8 mouse cellular contexts compared by ENCODE assay signal in the genomic region with DNA sequence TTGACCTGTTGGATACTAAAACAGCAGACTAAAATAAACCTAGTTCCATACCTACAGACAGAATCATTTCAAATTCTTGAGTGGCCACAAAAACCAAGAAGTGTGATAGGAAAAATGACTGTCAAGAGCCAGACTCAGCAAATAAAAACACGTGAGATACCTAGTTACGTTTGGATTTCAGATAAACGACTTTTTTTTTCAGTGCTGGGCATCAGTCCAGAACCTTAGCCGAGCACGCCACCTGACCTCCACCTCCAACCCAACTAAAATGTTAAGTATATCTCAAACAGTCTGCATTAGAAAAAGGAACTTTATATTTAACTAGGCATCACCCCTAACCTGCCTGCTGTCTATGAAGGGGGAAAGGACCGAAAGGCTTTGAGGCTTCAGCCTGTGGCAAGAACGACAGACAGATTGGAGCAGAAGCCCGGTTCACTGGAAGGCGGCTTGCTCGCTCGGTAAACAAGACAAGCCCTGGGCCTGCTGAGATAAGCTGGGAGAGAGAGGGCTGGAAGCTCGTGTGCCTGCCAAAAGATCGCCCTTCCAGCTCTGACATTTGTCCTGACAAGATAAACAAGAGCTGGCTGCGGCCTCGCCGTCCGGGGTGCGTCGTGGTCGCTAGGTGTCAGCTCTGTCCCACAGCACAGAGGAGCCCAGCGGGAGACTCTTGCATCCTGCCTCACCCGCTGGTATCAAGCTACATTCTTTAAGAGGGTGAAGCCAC. TPM values are rescaled to one million over a fixed set of nuclear protein-coding genes. Genes with fewer than 3 reads are reported as not detected.
DNase-seq lines count a peak whose midpoint lies in the region; ATAC-seq and TF ChIP-seq lines count a peak whose summit lies in the region.

No protein-coding gene starts in this region.

- H3K36me3 ChIP-seq in hindbrain, embryonic 16.5 days (ENCODE audit: control insufficient read depth, insufficient read depth, low read length) = no peaks in the 10 kb centered on the region

- DNase-seq in R1 (ENCODE audit: low read depth, low spot score) = peak; percentile 76
- DNase-seq in cerebellum, postnatal 36 days = peak; percentile 85 to 87
- DNase-seq in gastrocnemius, adult 18-20 months (ENCODE audit: low spot score) = peak; percentile 86
- DNase-seq in left cerebral cortex, adult 2 months (ENCODE audit: extremely low spot score in 1 of 2, low spot score in 2 of 2) = peak; percentile 42 to 44
- DNase-seq in right cerebral cortex, adult 18-20 months = peak; percentile 67
- peak; percentile 35 for DNase-seq in urinary bladder, postnatal 10 days (ENCODE audit: low spot score)

- peak; percentile 66 for TF ChIP-seq CTCF in left cerebral cortex, adult 2 months (IDR thresholded peaks at IDR 0.05)

- intact Hi-C loops in left cerebral cortex, adult 2 months (cut with DNase I) = loop anchor here (5.0 kb wide), 1 partner anchor 135 kb away; a partner anchor contains a TSS

- peak overlapping the region; percentile 5; the same call in 1 of the 2 replicates for H3K9ac ChIP-seq in hindbrain, embryonic 16.5 days (ENCODE audit: low read depth, low read length)

- peak overlapping the region; percentile 54 for H3K4me2 ChIP-seq in hindbrain, embryonic 16.5 days (ENCODE audit: low read length)

- no peaks in the 10 kb centered on the region for H3K27me3 ChIP-seq in hindbrain, embryonic 16.5 days (replicated peaks; ENCODE audit: control insufficient read depth, insufficient read depth, low read length)

- WGBS in hindbrain, embryonic 16.5 days = 16% methylated on average over 22 of the region's 22 CpGs

- ATAC-seq in hindbrain, embryonic 16.5 days = peak; percentile 87
- peak; percentile 93 for ATAC-seq in megakaryocyte, adult 5-6 weeks (ENCODE audit: poor library complexity, severe bottlenecking)

- peak overlapping the region; percentile 18 for H3K4me3 ChIP-seq in hindbrain, embryonic 16.5 days (ENCODE audit: low read length)
- H3K4me3 ChIP-seq in left cerebral cortex, adult 2 months = peak overlapping the region; percentile 13; the same call in 1 of the 2 replicates

- H3K4me1 ChIP-seq in hindbrain, embryonic 16.5 days (ENCODE audit: control insufficient read depth, insufficient read depth, low read depth, low read length) = peaks cover 7% of the 10 kb centered on the region

- H3K27ac ChIP-seq in hindbrain, embryonic 16.5 days (ENCODE audit: low read depth, low read length) = no peak overlapping the region
- no peak overlapping the region for H3K27ac ChIP-seq in left cerebral cortex, adult 2 months

- H3K9me3 ChIP-seq in hindbrain, embryonic 16.5 days (ENCODE audit: control insufficient read depth, low read length) = no peaks in the 10 kb centered on the region

RNA-seq across cellular contexts. Expression of a gene that starts 32.8 kb away (rescaled TPM):
- 10 to 100 TPM; 20.1 to 23.3 TPM for total RNA-seq in gastrocnemius, adult 18-20 months (2021)
- 38.9 and 42.6 TPM in 2 replicates for polyA plus RNA-seq in hindbrain, embryonic 16.5 days (2015; fragmentation: Nextera tagmentation; extraction: Ambion mirVana)
- total RNA-seq in left cerebral cortex, adult 2 months (2021) = 10 to 100 TPM; 32.9 to 40.3 TPM
- 10.3 and 12.6 TPM in 2 replicates for total RNA-seq in megakaryocyte, adult 5-6 weeks (2015)
- total RNA-seq in megakaryocyte, adult 5-6 weeks (2017) = 4.2 and 5.2 TPM in 2 replicates

RNA-seq across cellular contexts. Expression of a gene that starts 32.9 kb away (rescaled TPM):
- 10 to 100 TPM; 37.6 to 42.5 TPM for total RNA-seq in gastrocnemius, adult 18-20 months (2021)
- polyA plus RNA-seq in hindbrain, embryonic 16.5 days (2015; fragmentation: Nextera tagmentation; extraction: Ambion mirVana) = 14.4 and 15.3 TPM in 2 replicates
- 10 to 100 TPM; 17.3 to 19.9 TPM for total RNA-seq in left cerebral cortex, adult 2 months (2021)
- total RNA-seq in megakaryocyte, adult 5-6 weeks (2015) = 1.6 and 2.4 TPM in 2 replicates
- total RNA-seq in megakaryocyte, adult 5-6 weeks (2017) = 1.4 and 4.3 TPM in 2 replicates

RNA-seq across cellular contexts. Expression of a gene that starts 33.5 kb away (rescaled TPM):
- 1 to 10 TPM; 1.0 to 1.6 TPM for total RNA-seq in gastrocnemius, adult 18-20 months (2021)
- 13.2 and 16.5 TPM in 2 replicates for polyA plus RNA-seq in hindbrain, embryonic 16.5 days (2015; fragmentation: Nextera tagmentation; extraction: Ambion mirVana)
- 10 to 100 TPM; 28.9 to 30.8 TPM for total RNA-seq in left cerebral cortex, adult 2 months (2021)
- total RNA-seq in megakaryocyte, adult 5-6 weeks (2015) = 0.11 TPM in 1 of 2 replicates, not detected in the other
- total RNA-seq in megakaryocyte, adult 5-6 weeks (2017) = 0.15 TPM in 1 of 2 replicates, not detected in the other

Comparison
In these comparisons a context has a peak if more than half of its experiments do, and no peak if none do; other contexts are left out.
1. DNase-seq: peak in every context shown above with its lines; median percentile 86 in cerebellum, postnatal 36 days; 86 in gastrocnemius, adult 18-20 months; 76 in R1; 67 in right cerebral cortex, adult 18-20 months; 43 in left cerebral cortex, adult 2 months; 35 in urinary bladder, postnatal 10 days.
2. RNA of a gene that starts 33.5 kb away (total RNA-seq): 28.9 to 30.8 TPM in left cerebral cortex, adult 2 months; 1.0 to 1.6 TPM in gastrocnemius, adult 18-20 months and 0.11 to 0.15 TPM in megakaryocyte, adult 5-6 weeks; every median in the first group is over 10 times any median in the second.